Mouse (Mus musculus): Measurements from ENCODE around the gene Msh3. TPM values are rescaled to one million over a fixed set of nuclear protein-coding genes. Genes with fewer than 3 reads are reported as not detected.

The Msh3 gene
- total RNA-seq, 1 experiment from 2014 or later, result 29.4 TPM

DNA sequence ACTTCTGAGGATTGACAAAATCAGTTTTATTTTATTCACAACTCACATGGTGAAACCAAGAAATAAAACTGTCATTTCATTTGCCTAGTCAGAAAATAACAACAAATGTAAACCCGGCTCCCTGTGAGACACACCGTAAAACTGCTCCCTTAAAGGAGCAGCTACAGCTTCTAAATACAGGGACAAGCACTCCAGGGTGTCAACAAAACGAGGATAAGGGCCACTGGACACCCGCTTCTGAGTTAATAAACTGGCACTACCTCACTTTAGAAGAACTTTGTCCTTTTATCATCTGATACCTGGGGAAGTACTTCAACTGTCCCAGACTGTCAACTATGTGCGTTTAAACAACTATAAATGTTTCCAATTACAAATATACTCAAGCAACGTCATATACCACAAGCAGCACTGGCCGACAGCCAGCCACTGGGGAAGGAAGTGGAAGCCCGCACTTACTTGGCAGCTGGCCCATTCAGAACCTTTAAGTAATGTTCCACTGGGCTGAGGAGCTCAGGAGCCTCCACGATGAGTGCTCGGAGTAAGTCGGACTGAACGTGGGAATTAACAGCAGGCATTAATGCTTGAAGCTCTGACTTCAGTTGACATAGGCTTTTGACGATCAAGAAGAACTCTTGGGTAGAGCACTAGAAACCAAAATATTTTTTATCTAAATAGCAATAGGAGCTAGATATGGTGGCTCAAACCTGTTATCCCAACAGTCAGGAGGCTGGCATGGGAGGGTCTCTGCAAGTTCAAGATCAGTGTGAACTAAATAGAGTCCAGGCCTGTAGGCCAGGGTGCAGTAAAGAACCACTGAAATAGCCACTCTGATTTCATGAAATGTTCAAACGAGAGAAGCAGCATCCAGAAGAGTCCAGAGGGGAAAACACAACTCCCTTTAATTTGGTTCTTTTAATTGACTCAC, 80.3 kb downstream of the Msh3 start:
- peak; percentile 82 for ATAC-seq (replicated peaks; ENCODE audit: insufficient number of reproducible peaks, low FRiP score, low TSS enrichment, poor library complexity, severe bottlenecking)

GRCm38 (mm10) chr13:92267076-92267475, 87.7 kb downstream of the Msh3 start:
- no peak for ATAC-seq (replicated peaks; ENCODE audit: insufficient number of reproducible peaks, low FRiP score, low TSS enrichment, poor library complexity, severe bottlenecking)

DNA sequence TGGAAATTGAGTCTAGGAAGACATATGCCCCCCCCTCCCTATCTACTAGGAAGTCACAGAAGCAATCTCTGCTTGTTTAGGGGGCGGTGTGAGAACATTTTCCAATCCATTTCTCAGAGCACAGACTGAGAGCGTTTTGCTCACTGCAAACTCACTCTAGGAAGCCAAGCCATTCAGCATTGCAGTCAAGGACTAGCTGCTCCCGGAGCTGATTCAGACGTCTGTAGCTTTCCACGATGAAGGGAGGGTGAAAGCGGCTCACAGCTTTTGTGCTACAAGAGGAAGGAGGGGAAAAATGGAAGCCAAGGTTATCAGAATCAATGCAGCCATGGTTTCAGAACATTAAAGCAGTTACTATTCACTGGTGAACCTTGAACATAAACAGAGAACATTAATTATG, 91.2 kb downstream of the Msh3 start:
- ATAC-seq (replicated peaks; ENCODE audit: insufficient number of reproducible peaks, low FRiP score, low TSS enrichment, poor library complexity, severe bottlenecking), result no peak

- ATAC-seq (replicated peaks; ENCODE audit: insufficient number of reproducible peaks, low FRiP score, low TSS enrichment, poor library complexity, severe bottlenecking), result no peak
Measured at GRCm38 (mm10) chr13:92261329-92261728, 93.5 kb downstream of the Msh3 start.

DNA sequence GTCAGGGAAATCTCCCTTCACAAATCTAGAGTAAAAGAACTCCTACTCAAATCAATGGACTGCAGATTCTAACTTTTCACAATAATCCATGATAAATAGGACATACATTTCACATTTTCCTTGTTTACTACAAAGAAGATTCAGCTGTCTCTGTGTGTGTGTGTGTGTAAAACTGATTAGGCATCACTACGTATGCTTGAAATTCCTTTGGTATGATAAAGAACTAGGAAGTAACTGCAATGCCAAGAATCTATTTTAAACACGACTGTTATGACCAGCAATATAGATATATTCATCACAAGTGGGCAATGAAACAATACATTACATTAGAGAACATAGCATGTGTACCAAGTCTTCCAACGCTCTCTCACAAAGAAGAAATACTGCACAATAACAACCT, 99.3 kb downstream of the Msh3 start:
- ATAC-seq (replicated peaks; ENCODE audit: insufficient number of reproducible peaks, low FRiP score, low TSS enrichment, poor library complexity, severe bottlenecking), result no peak

DNA sequence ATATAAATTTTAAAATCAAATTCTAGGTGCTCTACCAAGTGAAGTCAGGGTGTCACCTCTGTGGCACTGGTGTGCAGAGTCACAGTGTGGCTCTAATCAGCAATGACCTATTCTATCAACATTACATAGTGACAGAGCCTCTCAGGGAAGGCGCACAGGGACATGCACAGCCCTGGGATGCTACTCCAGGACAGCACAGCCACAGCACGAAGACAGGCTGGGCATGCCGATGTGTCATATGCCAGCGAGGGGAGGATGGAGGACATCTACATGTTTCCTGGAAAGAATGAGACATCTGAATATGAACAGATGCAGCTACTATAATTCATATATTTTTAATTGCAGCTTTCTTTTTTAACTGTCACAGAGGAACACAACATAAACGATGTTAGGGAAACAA, 101.0 kb downstream of the Msh3 start:
- no peak for ATAC-seq (replicated peaks; ENCODE audit: insufficient number of reproducible peaks, low FRiP score, low TSS enrichment, poor library complexity, severe bottlenecking)

- no peak for ATAC-seq (replicated peaks; ENCODE audit: insufficient number of reproducible peaks, low FRiP score, low TSS enrichment, poor library complexity, severe bottlenecking)
Measured at GRCm38 (mm10) chr13:92252331-92252730, 102.5 kb downstream of the Msh3 start.

- ATAC-seq (replicated peaks; ENCODE audit: insufficient number of reproducible peaks, low FRiP score, low TSS enrichment, poor library complexity, severe bottlenecking), result no peak
Measured at GRCm38 (mm10) chr13:92247576-92247975, 107.2 kb downstream of the Msh3 start.

- no peak for ATAC-seq (replicated peaks; ENCODE audit: insufficient number of reproducible peaks, low FRiP score, low TSS enrichment, poor library complexity, severe bottlenecking)
Measured at GRCm38 (mm10) chr13:92246966-92247365, 107.8 kb downstream of the Msh3 start.

GRCm38 (mm10) chr13:92244731-92245130, 110.1 kb downstream of the Msh3 start:
- no peak for ATAC-seq (replicated peaks; ENCODE audit: insufficient number of reproducible peaks, low FRiP score, low TSS enrichment, poor library complexity, severe bottlenecking)

- ATAC-seq (replicated peaks; ENCODE audit: insufficient number of reproducible peaks, low FRiP score, low TSS enrichment, poor library complexity, severe bottlenecking), result peak; percentile 88
Measured at GRCm38 (mm10) chr13:92241426-92241825, 113.4 kb downstream of the Msh3 start.

- ATAC-seq (replicated peaks; ENCODE audit: insufficient number of reproducible peaks, low FRiP score, low TSS enrichment, poor library complexity, severe bottlenecking), result no peak
Measured at GRCm38 (mm10) chr13:92237887-92238286, 116.9 kb downstream of the Msh3 start.

- no peak for ATAC-seq (replicated peaks; ENCODE audit: insufficient number of reproducible peaks, low FRiP score, low TSS enrichment, poor library complexity, severe bottlenecking)
Measured at GRCm38 (mm10) chr13:92237016-92237415, 117.8 kb downstream of the Msh3 start.

DNA sequence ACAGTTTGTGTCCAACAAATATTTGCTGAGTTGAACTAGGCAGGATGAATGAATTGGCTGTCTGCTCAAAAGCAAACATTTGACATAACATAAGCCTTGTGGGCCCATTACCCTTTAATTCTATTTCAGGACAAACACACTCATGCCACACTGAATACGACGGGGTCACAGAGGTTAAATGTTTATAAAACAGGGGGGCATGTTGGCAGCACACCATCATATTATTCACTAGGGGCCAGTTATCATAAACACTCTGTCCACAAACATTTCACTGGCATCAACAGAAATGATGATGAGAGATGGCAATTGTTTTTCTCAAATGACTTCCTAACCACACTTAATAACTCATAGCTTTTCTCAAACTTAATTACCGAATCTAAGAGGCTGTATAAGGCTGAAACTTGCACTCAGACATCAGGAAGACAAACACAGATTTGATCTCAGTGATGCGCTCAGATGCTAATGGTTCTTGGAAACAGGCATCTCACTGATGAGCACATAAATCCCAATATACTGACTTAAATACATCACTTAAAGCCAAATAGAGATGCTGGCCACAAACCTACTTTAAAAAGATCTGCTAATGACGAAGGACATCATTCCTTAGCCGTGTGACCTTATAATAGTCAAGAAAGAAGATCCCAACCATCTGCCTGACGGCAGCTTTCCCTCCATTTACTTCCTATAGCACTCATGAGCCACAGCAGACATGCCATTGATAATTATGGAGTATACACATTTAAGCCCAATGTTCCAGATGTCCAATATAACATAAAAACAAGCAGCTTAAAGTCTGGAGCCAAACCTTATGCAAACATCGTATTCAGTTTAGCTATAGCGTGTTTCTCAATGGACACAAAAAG, 122.5 kb downstream of the Msh3 start:
- no peak for ATAC-seq (replicated peaks; ENCODE audit: insufficient number of reproducible peaks, low FRiP score, low TSS enrichment, poor library complexity, severe bottlenecking)

DNA sequence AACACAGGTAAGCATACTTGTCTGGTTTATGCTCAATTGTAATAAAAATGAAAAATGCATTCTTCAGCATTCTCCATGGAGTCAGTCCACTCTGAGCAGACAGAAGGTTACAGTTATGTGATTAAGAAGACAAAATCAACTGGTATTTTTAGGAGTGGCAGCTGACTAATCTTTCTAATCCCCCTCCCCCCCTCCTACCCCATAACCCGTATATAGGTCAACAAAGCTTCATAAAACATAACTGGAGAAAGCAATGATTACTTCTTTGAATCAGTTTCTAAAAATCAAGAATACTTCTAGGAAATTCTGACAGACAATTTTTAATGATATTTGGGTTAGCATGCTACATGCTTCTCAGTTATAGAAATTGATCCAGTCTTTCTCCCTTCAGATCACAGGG, 126.8 kb downstream of the Msh3 start:
- ATAC-seq (replicated peaks; ENCODE audit: insufficient number of reproducible peaks, low FRiP score, low TSS enrichment, poor library complexity, severe bottlenecking), result no peak

GRCm38 (mm10) chr13:92223567-92223966, 131.2 kb downstream of the Msh3 start:
- no peak for ATAC-seq (replicated peaks; ENCODE audit: insufficient number of reproducible peaks, low FRiP score, low TSS enrichment, poor library complexity, severe bottlenecking)

- ATAC-seq (replicated peaks; ENCODE audit: insufficient number of reproducible peaks, low FRiP score, low TSS enrichment, poor library complexity, severe bottlenecking), result no peak
Measured at GRCm38 (mm10) chr13:92222763-92223162, 132.0 kb downstream of the Msh3 start.

- ATAC-seq (replicated peaks; ENCODE audit: insufficient number of reproducible peaks, low FRiP score, low TSS enrichment, poor library complexity, severe bottlenecking), result no peak
Measured at GRCm38 (mm10) chr13:92219774-92220173, 135.0 kb downstream of the Msh3 start.

GRCm38 (mm10) chr13:92217216-92217615, 137.6 kb downstream of the Msh3 start:
- ATAC-seq (replicated peaks; ENCODE audit: insufficient number of reproducible peaks, low FRiP score, low TSS enrichment, poor library complexity, severe bottlenecking), result no peak

DNA sequence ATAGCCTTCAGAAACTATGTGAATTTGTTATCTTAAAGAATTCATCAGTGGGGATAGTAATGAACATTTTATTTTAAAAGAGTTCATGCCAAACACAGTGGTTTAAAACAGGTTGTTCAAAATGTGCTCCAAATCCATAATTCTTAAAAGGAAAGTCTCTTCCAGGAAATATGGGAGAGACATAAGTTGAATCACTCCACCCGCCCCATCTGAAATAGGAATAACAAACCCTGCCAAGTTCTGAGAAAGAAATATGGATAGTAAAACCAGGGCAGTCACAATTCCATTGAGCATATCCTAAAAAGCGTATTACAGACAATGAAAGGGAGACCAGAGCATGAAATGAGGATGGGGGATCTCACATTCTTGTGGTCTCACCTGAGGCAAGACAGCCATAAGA, 157.9 kb downstream of the Msh3 start:
- no peak for ATAC-seq (replicated peaks; ENCODE audit: insufficient number of reproducible peaks, low FRiP score, low TSS enrichment, poor library complexity, severe bottlenecking)

Data from monocyte, adult 5-6 weeks (primary cell).